In the genomic region with DNA sequence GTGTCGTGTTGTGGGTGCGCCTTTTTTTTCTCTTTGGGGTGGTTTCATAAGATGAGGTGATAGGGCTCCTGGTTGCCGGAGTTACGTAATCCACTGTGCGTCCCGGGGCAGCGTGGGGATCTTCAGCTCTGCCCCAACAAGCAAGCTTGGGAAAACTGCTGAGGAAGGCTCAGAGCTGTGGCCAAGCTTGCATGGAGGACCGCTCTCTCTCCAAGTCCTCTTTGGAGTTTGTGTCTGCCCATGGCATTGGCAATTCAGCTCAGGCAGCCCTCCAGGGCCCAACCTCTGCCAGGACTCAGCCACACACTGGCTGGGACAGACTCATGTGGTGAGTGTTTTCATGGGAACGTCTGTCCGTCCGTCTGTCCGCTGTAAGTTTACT, we compare ENCODE assay signal across 9 mouse cellular contexts.
DNase-seq lines count a peak whose midpoint lies in the region; ATAC-seq and TF ChIP-seq lines count a peak whose summit lies in the region.
"Had no signal": no experiment of that assay in that cellular context is flagged by ENCODE, and none has a peak within 500 bp of the region (broad histone marks: within the 10 kb centered on the region; RNA-seq: fewer than 3 reads in every experiment).

No protein-coding gene starts in this region.

- H3K4me1 ChIP-seq in olfactory bulb, adult 2 months (ENCODE audit: control insufficient read depth, insufficient read depth, low read length) = peaks cover 31% of the 10 kb centered on the region

- DNase-seq in adrenal gland, postnatal 10 days = peak; percentile 77
- no peak for DNase-seq in adrenal gland, adult 18-20 months (ENCODE audit: low spot score in 2 of 2)
- DNase-seq in lung, postnatal 10 days = peak; percentile 43
- DNase-seq in lung, postnatal 4 days = no peak
- DNase-seq in retina, postnatal 1 day = no peak
- DNase-seq in yolk sac, embryonic 10.5 days (ENCODE audit: low spot score) = no peak

- no peak for TF ChIP-seq POLR2A in olfactory bulb, adult 2 months (IDR thresholded peaks at IDR 0.05; ENCODE audit: insufficient read depth, low read depth, low read length)

- WGBS in olfactory bulb, adult 2 months = 54% methylated on average over 12 of the region's 12 CpGs

- TF ChIP-seq CTCF in olfactory bulb, adult 2 months (IDR thresholded peaks at IDR 0.05; ENCODE audit: insufficient read depth, low read depth, low read length) = no peak

- ATAC-seq in granulocyte monocyte progenitor cell, adult 5-6 weeks (replicated peaks; ENCODE audit: poor library complexity, severe bottlenecking) = peak; percentile 52

- H3K27ac ChIP-seq in olfactory bulb, adult 2 months (ENCODE audit: insufficient read depth, low read depth, low read length) = peak overlapping the region; percentile 26; the same call in 1 of the 2 replicates

- peak overlapping the region; percentile 18; the same call in 1 of the 2 replicates for H3K4me3 ChIP-seq in olfactory bulb, adult 2 months (ENCODE audit: insufficient read depth, low read depth, low read length)
- H3K4me3 ChIP-seq: myocyte had no signal

Comparison
In these comparisons a context has a peak if more than half of its experiments do, and no peak if none do; other contexts are left out.
1. DNase-seq: peak in adrenal gland, postnatal 10 days (single experiment) and lung, postnatal 10 days (single experiment); none in adrenal gland, adult 18-20 months (0 of 2), lung, postnatal 4 days (0 of 2), retina, postnatal 1 day (single experiment) and yolk sac, embryonic 10.5 days (single experiment).